Mouse (Mus musculus): ENCODE measurements around the gene Rogdi.

DNA sequence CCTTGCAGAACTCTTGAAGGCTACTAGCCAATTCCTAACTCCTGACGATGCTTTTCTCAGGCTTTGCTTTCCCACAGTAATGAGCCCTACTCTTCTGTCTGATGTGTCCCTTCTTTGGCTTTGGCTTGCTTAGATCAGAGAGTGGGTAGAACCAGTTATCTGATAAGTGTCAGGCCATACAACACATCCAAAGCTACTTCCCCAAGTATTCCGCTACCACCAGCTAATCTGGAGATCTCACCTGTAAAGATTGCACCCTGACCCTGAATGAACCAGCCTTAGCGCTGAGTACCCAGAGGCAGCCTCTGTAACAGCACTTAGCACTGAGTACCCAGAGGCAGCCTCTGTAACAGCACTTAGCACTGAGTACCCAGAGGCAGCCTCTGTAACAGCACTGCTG, 32.0 kb upstream of the Rogdi start:
- TF ChIP-seq POLR2A (IDR thresholded peaks at IDR 0.05; ENCODE audit: borderline replicate concordance, control insufficient read depth, low read depth, low read length) (no peak), CTCF (IDR thresholded peaks at IDR 0.05; ENCODE audit: control insufficient read depth, insufficient read depth, low read length) (no peak)

Data from bone marrow, adult 2 months (tissue).